Mouse (Mus musculus) CH12.LX (cell line): ENCODE data around the gene Ngp. TPM values are rescaled to one million over a fixed set of nuclear protein-coding genes. Genes with fewer than 3 reads are reported as not detected.

Source experiments
- DNase-seq: peaks from one replicate; pipeline ENCODE4 v3.0.0-alpha.2; 2013; ENCODE audit errors: extremely low read depth
- H3K27ac ChIP-seq: 2 replicates; pipeline ENCODE4 v1.5.1; 2012; ENCODE audit warnings: low read depth, mild to moderate bottlenecking, control low read depth, moderate library complexity; ENCODE audit not compliant: insufficient read depth
- H3K27me3 ChIP-seq: replicated peaks from 2 replicates; pipeline ENCODE3; 2012; ENCODE audit warnings: inconsistent platforms
- H3K36me3 ChIP-seq, 2 experiments: replicated peaks in 1 of 2; 2 replicates each; pipeline versions ENCODE3 to v1.6.1; 2012; ENCODE audit warnings: inconsistent platforms in 1 of 2, low read length in 1 of 2, mild to moderate bottlenecking in 1 of 2, mixed read lengths in 1 of 2, moderate library complexity in 1 of 2; ENCODE audit not compliant: control insufficient read depth in 1 of 2, insufficient read depth in 1 of 2
- H3K4me1 ChIP-seq, 2 experiments: 2 replicates each; pipeline ENCODE4 v1.6.1; 2012; ENCODE audit warnings: inconsistent platforms in 1 of 2, moderate library complexity in 1 of 2; ENCODE audit not compliant: insufficient read depth in 2 of 2, control insufficient read depth in 1 of 2
- H3K4me2 ChIP-seq: 2 replicates; pipeline ENCODE4 v1.6.1; 2012; ENCODE audit warnings: low read depth, mild to moderate bottlenecking, control low read depth; ENCODE audit not compliant: poor library complexity, insufficient read depth, severe bottlenecking
- H3K4me3 ChIP-seq, 3 experiments: fragments of 150-350 bp in 1 of 3; sonication (generic) in 1 of 3; replicated peaks in 1 of 3; 2 replicates each; pipeline versions ENCODE3 to v1.5.1; 2011 to 2012; ENCODE audit warnings: low read depth in 2 of 3, low read length in 2 of 3, mild to moderate bottlenecking in 2 of 3, moderate library complexity in 2 of 3, control low read depth in 1 of 3, improper control_type of control experiment in 1 of 3, inconsistent platforms in 1 of 3, mixed read lengths in 1 of 3; ENCODE audit not compliant: poor library complexity in 1 of 3
- H3K79me2 ChIP-seq: replicated peaks from 2 replicates; pipeline ENCODE4 v1.6.1; 2012; ENCODE audit warnings: mild to moderate bottlenecking, moderate library complexity; ENCODE audit not compliant: control insufficient read depth, poor library complexity, insufficient read depth, severe bottlenecking; ENCODE audit errors: extremely low read depth
- H3K9ac ChIP-seq: 2 replicates; pipeline ENCODE4 v1.6.1; 2012; ENCODE audit warnings: low read depth, mild to moderate bottlenecking, control low read depth, moderate library complexity; ENCODE audit not compliant: insufficient read depth
- H3K9me3 ChIP-seq: replicated peaks from 2 replicates; pipeline ENCODE3; 2012; ENCODE audit warnings: low read length, inconsistent platforms, mixed read lengths
- CHD2 ChIP-seq: IDR thresholded peaks from 2 replicates; pipeline ENCODE4 v1.6.1; 2011; ENCODE audit warnings: low read length, improper control_type of control experiment
- E2F4 ChIP-seq: IDR thresholded peaks from 2 replicates; pipeline ENCODE4 v1.6.1; 2011; ENCODE audit warnings: low read depth, low read length, improper control_type of control experiment; ENCODE audit not compliant: insufficient replicate concordance
- ELF1 ChIP-seq: IDR thresholded peaks from 2 replicates; pipeline ENCODE4 v1.6.1; 2014; ENCODE audit warnings: low read depth, mild to moderate bottlenecking, inconsistent platforms, low read length, improper control_type of control experiment
- GABPA ChIP-seq: IDR thresholded peaks from 2 replicates; pipeline ENCODE4 v1.6.1; 2012; ENCODE audit warnings: low read depth, low read length, improper control_type of control experiment, inconsistent platforms; ENCODE audit not compliant: insufficient replicate concordance
- HCFC1 ChIP-seq: IDR thresholded peaks from 2 replicates; pipeline ENCODE4 v1.6.1; 2012; ENCODE audit warnings: low read depth, mild to moderate bottlenecking, inconsistent platforms, low read length, improper control_type of control experiment
- IRF4 ChIP-seq: IDR thresholded peaks from 2 replicates; pipeline ENCODE4 v1.6.1; 2014; ENCODE audit warnings: low read depth, mild to moderate bottlenecking, inconsistent platforms, low read length, improper control_type of control experiment
- JUN ChIP-seq: IDR thresholded peaks from 2 replicates; pipeline ENCODE4 v1.6.1; 2011; ENCODE audit warnings: low read depth, mild to moderate bottlenecking, low read length, improper control_type of control experiment, moderate library complexity; ENCODE audit not compliant: insufficient read depth
- MAFK ChIP-seq: IDR thresholded peaks from 2 replicates; pipeline ENCODE4 v1.6.1; 2011; ENCODE audit warnings: low read length, improper control_type of control experiment; ENCODE audit not compliant: insufficient replicate concordance
- MEF2A ChIP-seq: IDR thresholded peaks from 2 replicates; pipeline ENCODE4 v1.6.1; 2014; ENCODE audit warnings: low read depth, mild to moderate bottlenecking, inconsistent platforms, low read length, improper control_type of control experiment, borderline replicate concordance
- MXI1 ChIP-seq: IDR thresholded peaks from 2 replicates; pipeline ENCODE4 v1.6.1; 2011; ENCODE audit warnings: mild to moderate bottlenecking, low read depth, low read length, improper control_type of control experiment
- MYC ChIP-seq: IDR thresholded peaks from 2 replicates; pipeline ENCODE4 v1.6.1; 2011; ENCODE audit warnings: low read depth, mild to moderate bottlenecking, improper control_type of control experiment, low read length
- RAD21 ChIP-seq: IDR thresholded peaks from 2 replicates; pipeline ENCODE4 v1.6.1; 2011; ENCODE audit warnings: low read depth, mild to moderate bottlenecking, low read length, improper control_type of control experiment, moderate library complexity
- RCOR1 ChIP-seq: conservative IDR thresholded peaks from 2 replicates; pipeline ENCODE4 v1.6.1; 2012; ENCODE audit warnings: low read depth, mild to moderate bottlenecking, inconsistent platforms, low read length, improper control_type of control experiment
- SMC3 ChIP-seq: IDR thresholded peaks from 2 replicates; pipeline ENCODE4 v1.6.1; 2011; ENCODE audit warnings: low read depth, low read length, improper control_type of control experiment
- UBTF ChIP-seq: IDR thresholded peaks from 2 replicates; pipeline ENCODE4 v1.6.1; 2012; ENCODE audit warnings: low read depth, mild to moderate bottlenecking, inconsistent platforms, low read length, improper control_type of control experiment, moderate library complexity
- USF1 ChIP-seq: IDR thresholded peaks from 2 replicates; pipeline ENCODE4 v1.6.1; 2014; ENCODE audit warnings: low read depth, mild to moderate bottlenecking, inconsistent platforms, low read length, improper control_type of control experiment
- ZMIZ1 ChIP-seq: IDR thresholded peaks from 2 replicates; pipeline ENCODE4 v1.6.1; 2012; ENCODE audit warnings: low read depth, mild to moderate bottlenecking, inconsistent platforms, low read length, improper control_type of control experiment
- ZNF384 ChIP-seq: IDR thresholded peaks from 2 replicates; pipeline ENCODE4 v1.6.1; 2012; ENCODE audit warnings: low read depth, low read length, improper control_type of control experiment, inconsistent platforms
- dilution Hi-C: fragments of 300-500 bp; cut with MboI; formaldehyde crosslinking; loops from 2 replicates; pipeline ENCODE4 v1.14.3; 2020; ENCODE audit warnings: low sequenced_read_pairs; ENCODE audit not compliant: extremely low pct_unique_long_range_greater_than_20kb, extremely low pct_ligation_motif_present
- in situ Hi-C: fragments of 300-500 bp; cut with MboI; formaldehyde crosslinking; loops from 3 replicates; pipeline ENCODE4 v1.14.3; 2019; ENCODE audit warnings: low sequenced_read_pairs, low pct_ligation_motif_present, low pct_unique_long_range_greater_than_20kb, mixed read lengths
- polyA plus RNA-seq: library from polyadenylated mRNA; unstranded; fragments of >175 nt; gene quantifications from 2 replicates; pipeline ENCODE4 v1.2.1, GENCODE M21; 2012; ENCODE audit warnings: low read depth; ENCODE audit not compliant: insufficient read length
- total RNA-seq, 2 experiments: library from RNA; depleted of rRNA; stranded (reverse); fragments of 300-350 nt in 1 of 2; fragments of >200 nt in 1 of 2; gene quantifications; 2 replicates each; pipeline ENCODE4 v1.2.3; 2012 to 2014

Gene Ngp
- total and polyA plus RNA-seq, 3 experiments, result not detected

DNA sequence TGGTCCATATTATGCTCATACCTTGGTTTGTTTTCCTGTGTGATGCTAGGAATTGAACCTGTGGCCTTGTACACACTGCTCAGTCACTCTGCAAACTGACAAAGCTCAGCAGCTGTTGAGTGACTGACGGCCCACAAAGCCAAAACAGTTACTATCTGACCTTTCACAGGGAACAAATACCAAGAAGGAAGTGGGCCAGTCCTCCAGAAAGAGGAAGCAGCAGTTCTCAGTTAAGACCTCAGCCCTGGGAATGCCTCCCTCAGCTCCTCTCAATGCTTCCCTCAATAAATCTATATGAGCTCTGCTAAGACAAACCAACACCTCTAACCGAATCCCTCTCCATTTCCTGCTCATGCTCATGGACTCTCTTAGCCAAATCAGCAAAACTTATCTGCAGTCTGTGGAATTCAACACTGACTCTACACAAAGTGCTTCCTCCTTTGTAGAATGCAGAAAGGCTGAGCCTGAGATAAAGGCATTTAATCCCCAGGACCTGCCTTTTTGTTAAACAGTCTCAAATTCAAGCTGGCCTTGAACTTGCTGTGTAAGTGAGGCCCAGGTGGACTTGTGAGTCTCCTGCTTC is 39.7 kb downstream of the Ngp start (continued):
- TF ChIP-seq ELF1, result peak; percentile 82
- no peak for TF ChIP-seq ZNF384
- no peak for TF ChIP-seq MYC
- peak; percentile 13; the same call in 1 of the 2 replicates for TF ChIP-seq MEF2A
- TF ChIP-seq MXI1, result no peak
- TF ChIP-seq IRF4, result peak; percentile 68; the same call in 1 of the 2 replicates

DNA sequence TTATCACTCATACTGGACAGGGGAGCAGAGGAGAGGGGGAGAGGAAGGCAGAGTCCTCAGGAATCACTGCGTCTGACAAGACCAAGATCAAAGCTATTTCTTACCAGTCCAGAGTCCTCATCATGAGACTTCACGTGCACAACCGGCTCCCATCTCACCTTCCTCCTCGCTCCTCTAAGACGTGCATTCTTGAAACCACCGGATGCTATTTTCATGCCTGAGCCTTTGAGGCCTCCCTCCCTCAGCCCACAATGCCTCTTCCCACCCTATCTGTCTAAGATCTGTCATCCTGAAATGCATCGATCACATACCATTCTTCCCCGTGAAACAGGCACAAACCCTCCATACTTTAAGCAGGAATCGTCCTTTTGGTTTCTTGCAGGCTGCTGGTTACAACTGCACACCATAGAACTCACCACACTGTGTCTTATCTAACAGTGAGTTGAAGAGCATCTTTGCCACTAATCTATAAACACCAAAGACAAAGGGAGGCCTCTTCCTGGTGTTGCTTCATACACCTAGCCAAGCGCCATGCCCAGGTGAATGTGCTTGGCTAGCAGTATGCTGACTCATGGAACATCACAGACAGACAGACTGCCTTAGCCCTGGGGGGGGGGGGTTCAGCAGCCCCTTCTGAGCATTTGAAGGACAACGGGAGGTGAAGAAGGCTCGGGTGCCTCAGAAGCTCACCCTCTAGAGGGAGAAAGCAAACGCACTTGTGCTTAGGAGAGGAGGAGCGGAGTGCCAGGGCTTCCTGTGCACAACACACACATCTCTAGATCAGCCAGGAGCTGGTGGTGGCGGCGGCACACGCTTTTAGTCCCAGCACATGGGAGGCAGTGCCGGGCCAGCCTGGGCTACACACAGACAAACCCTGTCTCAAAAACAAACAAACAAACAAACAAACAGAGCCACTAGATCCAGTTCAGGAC is 41.6 kb downstream of the Ngp start:
- H3K79me2 ChIP-seq, result no peaks in the 10 kb centered on the region
- TF ChIP-seq GABPA, result no peak
- no peak for TF ChIP-seq MXI1
- no peak for TF ChIP-seq MEF2A
- no peak for TF ChIP-seq CHD2
- TF ChIP-seq MAFK, result no peak
- no peak for TF ChIP-seq USF1
- no peak for TF ChIP-seq RCOR1
- no peak for TF ChIP-seq RAD21
- TF ChIP-seq JUN, result no peak
- TF ChIP-seq UBTF, result no peak
- TF ChIP-seq, all 38 proteins: peak for 0
- H3K27me3 ChIP-seq, result no peaks in the 10 kb centered on the region
- H3K4me3 ChIP-seq, result no peak overlapping the region
- H3K36me3 ChIP-seq, result peaks cover 0 to 16% of the 10 kb centered on the region in 2 experiments
- no peaks in the 10 kb centered on the region for H3K9me3 ChIP-seq
- dilution Hi-C loops, result no loop called here
- peaks cover 32 to 66% of the 10 kb centered on the region in 2 experiments for H3K4me1 ChIP-seq
- H3K27ac ChIP-seq, result no peak overlapping the region
- in situ Hi-C loops, result no loop called here
- DNase-seq, result no peak
- H3K4me2 ChIP-seq, result no peak overlapping the region
- no peak overlapping the region for H3K9ac ChIP-seq

DNA sequence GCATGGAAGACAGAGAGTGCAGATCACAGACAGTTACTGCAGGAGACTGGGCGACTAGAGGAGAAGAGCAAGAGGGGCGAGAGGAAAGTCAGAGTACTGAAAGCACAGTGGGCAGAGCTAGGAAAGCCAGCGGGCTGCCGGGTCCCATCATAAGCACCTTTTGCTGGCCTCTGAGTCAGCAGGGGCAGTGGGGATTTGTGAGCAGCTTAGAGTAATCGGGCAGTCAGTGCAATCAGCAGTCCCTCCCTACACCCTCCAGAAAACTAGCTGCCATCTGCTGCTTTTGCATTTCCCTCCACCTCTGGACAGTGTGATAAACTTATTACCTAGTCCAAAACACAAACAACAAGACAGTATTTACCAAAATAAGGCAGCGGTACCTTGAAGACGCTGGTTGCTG is 42.8 kb downstream of the Ngp start:
- DNase-seq, result no peak
- Histone ChIP-seq H3K4me3 (no peak overlapping the region), H3K27ac (no peak overlapping the region), H3K4me1 (peaks cover 31 to 60% of the 10 kb centered on the region in 2 experiments), H3K27me3 (no peaks in the 10 kb centered on the region), H3K9ac (no peak overlapping the region), H3K79me2 (no peaks in the 10 kb centered on the region), H3K9me3 (peaks cover 1% of the 10 kb centered on the region), H3K4me2 (no peak overlapping the region), H3K36me3 (peaks cover 0 to 19% of the 10 kb centered on the region in 2 experiments)
- in situ Hi-C loops (no loop called here), dilution Hi-C loops (no loop called here)
- no peak for TF ChIP-seq ZMIZ1
- TF ChIP-seq UBTF, result no peak
- no peak for TF ChIP-seq E2F4
- no peak for TF ChIP-seq RAD21
- TF ChIP-seq MXI1, result no peak
- no peak for TF ChIP-seq SMC3
- no peak for TF ChIP-seq HCFC1
- no peak for TF ChIP-seq MYC
- no peak for TF ChIP-seq USF1
- no peak for TF ChIP-seq ZNF384
- TF ChIP-seq RCOR1, result no peak
